ENCODE assay signal across 23 mouse cellular contexts in the genomic region with DNA sequence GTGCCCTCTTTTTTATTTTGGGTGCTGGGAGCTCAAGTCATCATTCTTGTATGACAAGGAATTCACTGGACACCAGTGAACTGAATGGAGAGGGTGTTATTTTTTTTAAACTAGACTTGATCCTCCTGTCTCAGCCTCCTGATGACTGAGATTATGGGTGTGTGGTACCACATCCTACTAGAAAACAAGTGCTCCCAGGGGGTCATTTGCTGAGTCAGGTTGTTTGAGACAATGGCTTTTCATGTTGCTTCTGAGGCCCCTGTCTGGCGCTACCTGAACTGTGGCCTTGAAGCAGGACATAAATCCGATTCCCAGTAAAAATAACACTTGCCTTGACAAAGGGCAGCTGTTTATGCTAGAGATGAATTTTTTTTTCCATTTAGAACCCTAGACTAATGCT. TPM values are rescaled to one million over a fixed set of nuclear protein-coding genes. Genes with fewer than 3 reads are reported as not detected.
DNase-seq lines count a peak whose midpoint lies in the region; ATAC-seq and TF ChIP-seq lines count a peak whose summit lies in the region.
"Had no signal": no experiment of that assay in that cellular context is flagged by ENCODE, and none has a peak within 500 bp of the region (broad histone marks: within the 10 kb centered on the region; RNA-seq: fewer than 3 reads in every experiment).

No protein-coding gene starts in this region.

- in situ Hi-C loops in CH12.LX (cut with MboI; ENCODE audit: low pct_ligation_motif_present, low pct_unique_long_range_greater_than_20kb, low sequenced_read_pairs): no loop called here
- in situ Hi-C loops in ES-E14 (cut with MboI; ENCODE audit: low sequenced_read_pairs in 2 of 2, unreplicated experiment in 2 of 2): no loop called here

- 82% methylated on average over 2 of the region's 2 CpGs for WGBS in hindbrain, embryonic 13.5 days
- WGBS in midbrain, embryonic 11.5 days: 91% methylated on average over 2 of the region's 2 CpGs
- WGBS in hindbrain, embryonic 11.5 days: 88% methylated on average over 2 of the region's 2 CpGs

- H3K27me3 ChIP-seq in CH12.LX (replicated peaks) (no peaks in the 10 kb centered on the region), MEL (ENCODE audit: control insufficient read depth in 1 of 2, insufficient read depth in 2 of 2, low read length in 2 of 2) (no peaks in the 10 kb centered on the region)
- no peaks in the 10 kb centered on the region for H3K27me3 ChIP-seq in hindbrain, embryonic 13.5 days
- H3K27me3 ChIP-seq in midbrain, embryonic 11.5 days (ENCODE audit: control insufficient read depth, insufficient read depth, low read length): no peaks in the 10 kb centered on the region
- H3K27me3 ChIP-seq in hindbrain, embryonic 11.5 days (ENCODE audit: control insufficient read depth, insufficient read depth, low read length): no peaks in the 10 kb centered on the region
- H3K27me3 ChIP-seq: Patski had no signal

- H3K4me1 ChIP-seq in CH12.LX (ENCODE audit: control insufficient read depth in 1 of 2, insufficient read depth in 2 of 2) (peaks cover 3 to 23% of the 10 kb centered on the region in 2 experiments; a peak in 3 of 4 replicates), ES-E14 (ENCODE audit: control insufficient read depth in 2 of 2, insufficient read depth in 2 of 2, low read length in 2 of 2, poor library complexity in 1 of 2) (peaks cover 4 to 15% of the 10 kb centered on the region in 2 experiments), MEL (ENCODE audit: control insufficient read depth in 1 of 2, insufficient read depth in 2 of 2, low read length in 2 of 2) (no peaks in the 10 kb centered on the region)
- H3K4me1 ChIP-seq in hindbrain, embryonic 13.5 days (replicated peaks): no peaks in the 10 kb centered on the region
- H3K4me1 ChIP-seq in midbrain, embryonic 11.5 days (ENCODE audit: control insufficient read depth, insufficient read depth, low read length): no peaks in the 10 kb centered on the region
- no peaks in the 10 kb centered on the region for H3K4me1 ChIP-seq in hindbrain, embryonic 11.5 days (replicated peaks; ENCODE audit: control insufficient read depth, insufficient read depth, low read length)

- no peak overlapping the region for H3K27ac ChIP-seq in CH12.LX (ENCODE audit: insufficient read depth, low read depth)
- H3K27ac ChIP-seq in ES-E14 (ENCODE audit: insufficient read depth, low read depth, low read length, poor library complexity, severe bottlenecking): no peak overlapping the region
- no peak overlapping the region for H3K27ac ChIP-seq in MEL (ENCODE audit: control insufficient read depth, low read depth, low read length)
- H3K27ac ChIP-seq in hindbrain, embryonic 13.5 days: no peak overlapping the region
- H3K27ac ChIP-seq in midbrain, embryonic 11.5 days (ENCODE audit: low read depth, low read length): no peak overlapping the region
- no peak overlapping the region for H3K27ac ChIP-seq in hindbrain, embryonic 11.5 days (ENCODE audit: low read depth, low read length)

- H3K4me2 ChIP-seq in CH12.LX (ENCODE audit: insufficient read depth, low read depth, poor library complexity, severe bottlenecking): no peak overlapping the region
- no peak overlapping the region for H3K4me2 ChIP-seq in hindbrain, embryonic 13.5 days
- no peak overlapping the region for H3K4me2 ChIP-seq in midbrain, embryonic 11.5 days
- H3K4me2 ChIP-seq in hindbrain, embryonic 11.5 days (replicated peaks; ENCODE audit: low read depth, low read length): no peak overlapping the region

- DNase-seq in CH12.LX (ENCODE audit: extremely low read depth): no peak
- no peak for DNase-seq in ES-E14 (ENCODE audit: low read depth, low spot score)
- DNase-seq in MEL (ENCODE audit: low read depth, low spot score): no peak
- DNase-seq in midbrain, embryonic 11.5 days (ENCODE audit: low spot score, missing footprints): no peak
- no peak for DNase-seq in hindbrain, embryonic 11.5 days (ENCODE audit: low spot score)
- DNase-seq: adrenal gland, adult 2 months; adrenal gland, adult 8-10 months; adrenal gland, postnatal 10 days; adrenal gland, postnatal 14 days; adrenal gland, postnatal 25 days; adrenal gland, postnatal 36 days; B cell, adult 2 months; cerebellum, adult 11 months; cerebellum, adult 11-12 months; cerebellum, adult 18-20 months; cerebellum, adult 2 months; cerebellum, adult 8-10 months; cerebellum, adult 9-10 months had no signal

- H3K9ac ChIP-seq in CH12.LX (ENCODE audit: insufficient read depth, low read depth) (no peak overlapping the region), ES-E14 (ENCODE audit: insufficient read depth, low read depth, low read length, poor library complexity, severe bottlenecking) (no peak overlapping the region), MEL (ENCODE audit: control insufficient read depth, low read depth, low read length, poor library complexity, severe bottlenecking) (no peak overlapping the region)
- no peak overlapping the region for H3K9ac ChIP-seq in hindbrain, embryonic 13.5 days
- no peak overlapping the region for H3K9ac ChIP-seq in midbrain, embryonic 11.5 days (ENCODE audit: low read length)
- H3K9ac ChIP-seq in hindbrain, embryonic 11.5 days (ENCODE audit: low read depth, low read length): no peak overlapping the region

- H3K36me3 ChIP-seq in CH12.LX (replicated peaks in 1 of 2; ENCODE audit: control insufficient read depth in 1 of 2, insufficient read depth in 1 of 2, low read length in 1 of 2): peaks cover 22 to 43% of the 10 kb centered on the region in 2 experiments
- peaks cover 14% of the 10 kb centered on the region for H3K36me3 ChIP-seq in ES-E14 (ENCODE audit: control insufficient read depth, insufficient read depth, low read length, poor library complexity, severe bottlenecking)
- peaks cover 0 to 2% of the 10 kb centered on the region in 2 experiments; a peak in 1 of 4 replicates for H3K36me3 ChIP-seq in MEL (ENCODE audit: control insufficient read depth in 1 of 2, insufficient read depth in 2 of 2, low read length in 2 of 2)
- peaks cover 23% of the 10 kb centered on the region for H3K36me3 ChIP-seq in hindbrain, embryonic 13.5 days
- H3K36me3 ChIP-seq in midbrain, embryonic 11.5 days (ENCODE audit: control insufficient read depth, insufficient read depth, low read length): 0 out of 2 replicates have a peak, but pooled peaks cover 3% of the 10 kb centered on the region
- no peaks in the 10 kb centered on the region for H3K36me3 ChIP-seq in hindbrain, embryonic 11.5 days (ENCODE audit: control insufficient read depth, insufficient read depth, low read length)

- no peak for TF ChIP-seq CTCF in CH12.LX (conservative IDR thresholded peaks at IDR 0.05 in 1 of 2, IDR thresholded peaks at IDR 0.05 in 1 of 2; ENCODE audit: low read depth in 2 of 2, low read length in 2 of 2)
- no peak for TF ChIP-seq CTCF in MEL (IDR thresholded peaks at IDR 0.05 in 2 of 3, conservative IDR thresholded peaks at IDR 0.05 in 1 of 3; ENCODE audit: control insufficient read depth in 1 of 3, insufficient read depth in 1 of 3, low read depth in 2 of 3, low read length in 3 of 3, poor library complexity in 1 of 3, severe bottlenecking in 1 of 3)

- H3K9me3 ChIP-seq in CH12.LX (replicated peaks; ENCODE audit: low read length) (no peaks in the 10 kb centered on the region), ES-E14 (ENCODE audit: control insufficient read depth, insufficient read depth, low read depth, low read length) (no peaks in the 10 kb centered on the region), MEL (replicated peaks; ENCODE audit: insufficient read depth, low read length) (no peaks in the 10 kb centered on the region)
- H3K9me3 ChIP-seq in hindbrain, embryonic 13.5 days: no peaks in the 10 kb centered on the region
- H3K9me3 ChIP-seq in midbrain, embryonic 11.5 days (ENCODE audit: control insufficient read depth, low read length): no peaks in the 10 kb centered on the region
- no peaks in the 10 kb centered on the region for H3K9me3 ChIP-seq in hindbrain, embryonic 11.5 days (ENCODE audit: control insufficient read depth, low read length)
- H3K9me3 ChIP-seq: G1E had no signal

- dilution Hi-C loops in CH12.LX (cut with MboI; ENCODE audit: extremely low pct_ligation_motif_present, extremely low pct_unique_long_range_greater_than_20kb, low sequenced_read_pairs): no loop called here

- H3K79me2 ChIP-seq in CH12.LX (replicated peaks; ENCODE audit: control insufficient read depth, extremely low read depth, insufficient read depth, poor library complexity, severe bottlenecking) (no peaks in the 10 kb centered on the region), MEL (ENCODE audit: control insufficient read depth, insufficient read depth, low read length, poor library complexity) (no peaks in the 10 kb centered on the region)

- H3K4me3 ChIP-seq in CH12.LX (replicated peaks in 1 of 3; ENCODE audit: low read depth in 2 of 3, low read length in 2 of 3, poor library complexity in 1 of 3) (no peak overlapping the region), ES-E14 (ENCODE audit: insufficient read depth in 1 of 2, low read depth in 1 of 2, low read length in 2 of 2, poor library complexity in 1 of 2, severe bottlenecking in 1 of 2) (no peak overlapping the region), MEL (ENCODE audit: control insufficient read depth in 1 of 2, insufficient read depth in 1 of 2, low read depth in 2 of 2, low read length in 2 of 2) (no peak overlapping the region)
- H3K4me3 ChIP-seq in hindbrain, embryonic 13.5 days: no peak overlapping the region
- no peak overlapping the region for H3K4me3 ChIP-seq in midbrain, embryonic 11.5 days (ENCODE audit: low read depth, low read length)
- no peak overlapping the region for H3K4me3 ChIP-seq in hindbrain, embryonic 11.5 days (ENCODE audit: low read depth, low read length)

- TF ChIP-seq EP300 in CH12.LX (IDR thresholded peaks at IDR 0.05; ENCODE audit: low read length) (no peak), MEL (IDR thresholded peaks at IDR 0.05; ENCODE audit: low read depth in 1 of 2, low read length in 2 of 2) (no peak)

- no peak for ATAC-seq in hindbrain, embryonic 13.5 days (ENCODE audit: low FRiP score)
- no peak for ATAC-seq in midbrain, embryonic 11.5 days (ENCODE audit: low FRiP score)
- ATAC-seq in hindbrain, embryonic 11.5 days (ENCODE audit: low FRiP score): no peak
- ATAC-seq: activated CD4-positive, CD25-positive, alpha-beta regulatory T cell, adult 4 months; CD4-positive, CD25-positive, alpha-beta regulatory T cell, adult 4 months; Patski had no signal

- TF ChIP-seq RAD21 in CH12.LX (IDR thresholded peaks at IDR 0.05; ENCODE audit: low read depth, low read length): no peak
- TF ChIP-seq RAD21 in MEL (IDR thresholded peaks at IDR 0.05; ENCODE audit: low read depth, low read length): no peak

- TF ChIP-seq POLR2A in CH12.LX (IDR thresholded peaks at IDR 0.05; ENCODE audit: low read depth, low read length): no peak
- no peak for TF ChIP-seq POLR2A in MEL (IDR thresholded peaks at IDR 0.05; ENCODE audit: control insufficient read depth in 1 of 2, insufficient read depth in 1 of 2, low read depth in 1 of 2, low read length in 2 of 2, poor library complexity in 1 of 2)

RNA-seq across cellular contexts. Expression of a gene that starts 0.8 kb away (rescaled TPM):
- 0.42 and 0.67 TPM in 2 replicates for total RNA-seq in CH12.LX (2012; rRNA removed)
- 0.43 and 0.63 TPM in 2 replicates for total RNA-seq in CH12.LX (2014; rRNA removed)
- polyA plus RNA-seq in CH12.LX (2012; ENCODE audit: insufficient read length, low read depth): 0.47 and 0.61 TPM in 2 replicates
- 0.80 and 0.85 TPM in 2 replicates for total RNA-seq in ES-E14 (2012; rRNA removed)
- 0.54 and 0.62 TPM in 2 replicates for total RNA-seq in MEL (2012; rRNA removed)
- under 1 TPM in 1 of 2 experiments, not detected in 1; 0.65 TPM for polyA plus RNA-seq in MEL (2012; ENCODE audit: insufficient read depth in 1 of 2, insufficient read length in 2 of 2, low read depth in 1 of 2, low replicate concordance in 2 of 2, missing spikeins in 1 of 2)
- polyA plus RNA-seq in hindbrain, embryonic 13.5 days (2015; fragmentation: Nextera tagmentation; extraction: Ambion mirVana): 0.31 and 0.44 TPM in 2 replicates
- polyA plus RNA-seq in midbrain, embryonic 11.5 days (2014; fragmentation: Nextera tagmentation; extraction: Ambion mirVana): 0.57 and 0.60 TPM in 2 replicates
- 0.32 and 0.66 TPM in 2 replicates for polyA plus RNA-seq in hindbrain, embryonic 11.5 days (2014; fragmentation: Nextera tagmentation; extraction: Ambion mirVana)
- polyA plus RNA-seq: G1E had no signal

RNA-seq across cellular contexts. Expression of a gene that starts 30.7 kb away (rescaled TPM):
- total RNA-seq in CH12.LX (2012; rRNA removed) (309 and 364 TPM in 2 replicates), CH12.LX (2014; rRNA removed) (448 and 501 TPM in 2 replicates), ES-E14 (2012; rRNA removed) (241 and 287 TPM in 2 replicates), MEL (2012; rRNA removed) (274 and 314 TPM in 2 replicates)
- polyA plus RNA-seq in CH12.LX (2012; ENCODE audit: insufficient read length, low read depth) (810 and 952 TPM in 2 replicates), MEL (2012; ENCODE audit: insufficient read depth in 1 of 2, insufficient read length in 2 of 2, low read depth in 1 of 2, low replicate concordance in 2 of 2, missing spikeins in 1 of 2) (100 to 1,000 TPM; 205 to 273 TPM)
- 392 and 415 TPM in 2 replicates for polyA plus RNA-seq in hindbrain, embryonic 13.5 days (2015; fragmentation: Nextera tagmentation; extraction: Ambion mirVana)
- polyA plus RNA-seq in midbrain, embryonic 11.5 days (2014; fragmentation: Nextera tagmentation; extraction: Ambion mirVana): 499 and 533 TPM in 2 replicates
- polyA plus RNA-seq in hindbrain, embryonic 11.5 days (2014; fragmentation: Nextera tagmentation; extraction: Ambion mirVana): 558 and 580 TPM in 2 replicates

RNA-seq across cellular contexts. Expression of a gene that starts 50.7 kb away (rescaled TPM):
- 72.6 and 83.7 TPM in 2 replicates for total RNA-seq in CH12.LX (2012; rRNA removed)
- 48.5 and 49.0 TPM in 2 replicates for total RNA-seq in CH12.LX (2014; rRNA removed)
- polyA plus RNA-seq in CH12.LX (2012; ENCODE audit: insufficient read length, low read depth): 189 and 201 TPM in 2 replicates
- 85.4 and 109 TPM in 2 replicates for total RNA-seq in ES-E14 (2012; rRNA removed)
- 102 and 107 TPM in 2 replicates for total RNA-seq in MEL (2012; rRNA removed)
- polyA plus RNA-seq in MEL (2012; ENCODE audit: insufficient read depth in 1 of 2, insufficient read length in 2 of 2, low read depth in 1 of 2, low replicate concordance in 2 of 2, missing spikeins in 1 of 2): 100 to 1,000 TPM; 247 to 442 TPM
- polyA plus RNA-seq in hindbrain, embryonic 13.5 days (2015; fragmentation: Nextera tagmentation; extraction: Ambion mirVana): 157 TPM in 2 replicates
- 209 and 218 TPM in 2 replicates for polyA plus RNA-seq in midbrain, embryonic 11.5 days (2014; fragmentation: Nextera tagmentation; extraction: Ambion mirVana)
- 203 and 230 TPM in 2 replicates for polyA plus RNA-seq in hindbrain, embryonic 11.5 days (2014; fragmentation: Nextera tagmentation; extraction: Ambion mirVana)

RNA-seq across cellular contexts. Expression of a gene that starts 51.7 kb away (rescaled TPM):
- total RNA-seq in CH12.LX (2012; rRNA removed): 89.5 and 92.2 TPM in 2 replicates
- 126 and 133 TPM in 2 replicates for total RNA-seq in CH12.LX (2014; rRNA removed)
- 101 and 102 TPM in 2 replicates for polyA plus RNA-seq in CH12.LX (2012; ENCODE audit: insufficient read length, low read depth)
- total RNA-seq in ES-E14 (2012; rRNA removed): 69.2 and 73.7 TPM in 2 replicates
- total RNA-seq in MEL (2012; rRNA removed): 152 and 161 TPM in 2 replicates
- 100 to 1,000 TPM; 184 to 227 TPM for polyA plus RNA-seq in MEL (2012; ENCODE audit: insufficient read depth in 1 of 2, insufficient read length in 2 of 2, low read depth in 1 of 2, low replicate concordance in 2 of 2, missing spikeins in 1 of 2)
- 225 and 227 TPM in 2 replicates for polyA plus RNA-seq in hindbrain, embryonic 13.5 days (2015; fragmentation: Nextera tagmentation; extraction: Ambion mirVana)
- 207 and 227 TPM in 2 replicates for polyA plus RNA-seq in midbrain, embryonic 11.5 days (2014; fragmentation: Nextera tagmentation; extraction: Ambion mirVana)
- 223 and 230 TPM in 2 replicates for polyA plus RNA-seq in hindbrain, embryonic 11.5 days (2014; fragmentation: Nextera tagmentation; extraction: Ambion mirVana)
